Mouse (Mus musculus): Measurements from ENCODE around the gene Hoxc8. TPM values are rescaled to one million over a fixed set of nuclear protein-coding genes. Genes with fewer than 3 reads are reported as not detected.

Gene Hoxc8
- polyA plus RNA-seq, 1 experiment, result 1.1 TPM

- Histone ChIP-seq H3K79me2 (ENCODE audit: control insufficient read depth, insufficient read depth) (peaks cover 95% of the 10 kb centered on the region), H3K27me3 (ENCODE audit: control insufficient read depth, insufficient read depth, insufficient read length) (no peaks in the 10 kb centered on the region), H3K79me3 (ENCODE audit: low read depth) (peaks cover 68% of the 10 kb centered on the region), H3K4me3 (ENCODE audit: insufficient read depth, poor library complexity, severe bottlenecking) (peak overlapping the region; percentile 49), H3ac (ENCODE audit: control insufficient read depth, insufficient read length, low read depth) (peak overlapping the region; percentile 54), H3K36me3 (ENCODE audit: control insufficient read depth, insufficient read depth) (peaks cover 20% of the 10 kb centered on the region)
- TF ChIP-seq CEBPB (IDR thresholded peaks at IDR 0.05; ENCODE audit: low read depth) (no peak), MYOD1 (IDR thresholded peaks at IDR 0.05; ENCODE audit: control insufficient read depth, insufficient read length, low read depth) (no peak), CTCF (IDR thresholded peaks at IDR 0.05; ENCODE audit: control insufficient read depth, insufficient read depth, insufficient read length) (no peak), USF1 (IDR thresholded peaks at IDR 0.05; ENCODE audit: low read depth) (no peak), MYOG (IDR thresholded peaks at IDR 0.05; ENCODE audit: control insufficient read depth, extremely low read depth, insufficient read length) (no peak), MAX (IDR thresholded peaks at IDR 0.05) (no peak), FOSL1 (IDR thresholded peaks at IDR 0.05; ENCODE audit: insufficient read depth, low read length, poor library complexity, severe bottlenecking) (no peak)
Measured at GRCm38 (mm10) chr15:102980912-102981311, 9.5 kb upstream of the Hoxc8 start.

DNA sequence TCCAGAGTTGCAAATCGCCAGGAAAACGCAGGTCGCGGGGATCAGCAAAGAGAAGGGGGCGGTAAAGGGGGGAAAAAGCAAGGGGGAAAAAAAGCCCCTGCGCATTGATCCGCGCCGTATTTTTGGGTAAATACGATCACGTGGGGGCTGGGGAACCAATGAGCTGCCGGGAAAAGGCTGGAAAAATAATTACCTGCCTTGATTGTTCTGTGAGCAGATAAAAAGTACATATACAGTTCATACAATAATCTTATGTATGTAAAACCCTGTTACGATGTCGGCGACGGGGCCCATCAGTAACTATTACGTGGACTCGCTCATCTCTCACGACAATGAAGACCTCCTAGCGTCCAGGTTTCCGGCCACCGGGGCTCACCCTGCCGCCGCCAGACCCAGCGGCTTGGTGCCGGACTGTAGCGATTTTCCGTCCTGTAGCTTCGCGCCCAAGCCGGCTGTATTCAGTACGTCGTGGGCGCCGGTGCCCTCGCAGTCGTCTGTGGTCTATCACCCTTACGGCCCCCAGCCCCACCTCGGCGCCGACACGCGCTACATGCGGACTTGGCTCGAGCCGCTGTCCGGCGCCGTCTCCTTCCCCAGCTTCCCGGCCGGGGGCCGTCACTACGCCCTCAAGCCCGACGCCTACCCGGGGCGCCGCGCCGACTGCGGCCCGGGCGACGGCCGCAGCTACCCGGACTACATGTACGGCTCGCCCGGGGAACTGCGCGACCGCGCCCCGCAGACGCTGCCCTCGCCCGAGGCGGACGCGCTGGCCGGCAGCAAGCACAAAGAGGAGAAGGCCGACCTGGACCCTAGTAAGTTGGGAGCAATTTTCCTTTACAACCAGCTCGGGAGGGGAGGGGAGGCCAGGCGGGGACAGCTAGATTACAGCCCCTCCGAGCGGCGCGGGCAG is 8.8 kb upstream of the Hoxc8 start:
- H3K4me3 ChIP-seq (ENCODE audit: insufficient read depth, poor library complexity, severe bottlenecking), result peak overlapping the region; percentile 49
- TF ChIP-seq CEBPB (IDR thresholded peaks at IDR 0.05; ENCODE audit: low read depth) (no peak), USF1 (IDR thresholded peaks at IDR 0.05; ENCODE audit: low read depth) (peak; percentile 100)
- peaks cover 88% of the 10 kb centered on the region for H3K79me2 ChIP-seq (ENCODE audit: control insufficient read depth, insufficient read depth)
- no peaks in the 10 kb centered on the region for H3K27me3 ChIP-seq (ENCODE audit: control insufficient read depth, insufficient read depth, insufficient read length)
- peak overlapping the region; percentile 86 for H3ac ChIP-seq (ENCODE audit: control insufficient read depth, insufficient read length, low read depth)
- H3K36me3 ChIP-seq (ENCODE audit: control insufficient read depth, insufficient read depth), result peaks cover 20% of the 10 kb centered on the region
- peaks cover 65% of the 10 kb centered on the region for H3K79me3 ChIP-seq (ENCODE audit: low read depth)

DNA sequence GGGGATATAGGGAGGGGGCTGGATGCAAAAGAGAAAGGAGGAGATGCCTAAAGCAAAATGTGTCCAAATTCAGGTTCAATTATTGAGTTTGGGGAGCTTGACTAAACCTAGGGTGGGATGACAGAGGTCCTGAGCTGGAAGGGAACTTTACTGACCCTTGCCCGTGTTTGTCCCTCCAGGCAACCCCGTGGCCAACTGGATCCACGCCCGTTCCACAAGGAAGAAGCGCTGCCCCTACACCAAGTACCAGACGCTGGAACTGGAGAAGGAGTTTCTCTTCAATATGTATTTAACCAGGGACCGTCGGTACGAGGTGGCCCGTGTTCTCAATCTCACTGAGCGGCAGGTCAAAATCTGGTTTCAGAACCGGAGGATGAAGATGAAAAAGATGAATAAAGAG is 6.7 kb upstream of the Hoxc8 start:
- H3K27me3 ChIP-seq (ENCODE audit: control insufficient read depth, insufficient read depth, insufficient read length), result no peaks in the 10 kb centered on the region
- H3K79me2 ChIP-seq (ENCODE audit: control insufficient read depth, insufficient read depth), result peaks cover 84% of the 10 kb centered on the region
- no peak overlapping the region for H3ac ChIP-seq (ENCODE audit: control insufficient read depth, insufficient read length, low read depth)
- H3K36me3 ChIP-seq (ENCODE audit: control insufficient read depth, insufficient read depth), result peaks cover 24% of the 10 kb centered on the region
- no peak overlapping the region for H3K4me3 ChIP-seq (ENCODE audit: insufficient read depth, poor library complexity, severe bottlenecking)
- no peak for TF ChIP-seq MAX (IDR thresholded peaks at IDR 0.05)
- TF ChIP-seq FOSL1 (IDR thresholded peaks at IDR 0.05; ENCODE audit: insufficient read depth, low read length, poor library complexity, severe bottlenecking), result no peak
- no peak for TF ChIP-seq MYOG (IDR thresholded peaks at IDR 0.05; ENCODE audit: control insufficient read depth, extremely low read depth, insufficient read length)
- TF ChIP-seq CTCF (IDR thresholded peaks at IDR 0.05; ENCODE audit: control insufficient read depth, insufficient read depth, insufficient read length), result no peak
- TF ChIP-seq USF1 (IDR thresholded peaks at IDR 0.05; ENCODE audit: low read depth), result no peak
- TF ChIP-seq MYOD1 (IDR thresholded peaks at IDR 0.05; ENCODE audit: control insufficient read depth, insufficient read length, low read depth), result no peak
- TF ChIP-seq CEBPB (IDR thresholded peaks at IDR 0.05; ENCODE audit: low read depth), result no peak
- H3K79me3 ChIP-seq (ENCODE audit: low read depth), result peaks cover 47% of the 10 kb centered on the region

DNA sequence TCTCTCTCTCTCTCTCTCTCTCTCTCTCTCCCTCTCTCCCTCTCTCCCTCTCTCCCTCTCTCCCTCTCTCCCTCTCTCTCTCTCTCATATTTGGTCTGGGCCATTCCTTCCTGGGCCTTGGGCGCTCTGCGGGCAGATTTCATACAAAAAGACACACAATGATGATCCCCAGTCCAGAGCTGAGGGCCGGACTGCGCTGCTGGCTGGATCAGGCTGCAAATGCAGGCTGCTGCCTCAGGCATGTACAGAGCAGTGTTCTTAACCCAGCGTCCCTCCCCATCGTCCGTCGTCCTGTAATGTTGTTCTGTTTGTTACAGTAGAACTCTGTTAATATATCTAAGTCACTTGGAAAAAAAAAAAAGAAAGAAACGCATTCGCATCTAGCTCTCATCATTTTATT is 5.9 kb upstream of the Hoxc8 start:
- H3ac ChIP-seq (ENCODE audit: control insufficient read depth, insufficient read length, low read depth), result no peak overlapping the region
- H3K4me3 ChIP-seq (ENCODE audit: insufficient read depth, poor library complexity, severe bottlenecking), result no peak overlapping the region
- peaks cover 24% of the 10 kb centered on the region for H3K36me3 ChIP-seq (ENCODE audit: control insufficient read depth, insufficient read depth)
- H3K79me3 ChIP-seq (ENCODE audit: low read depth), result peaks cover 40% of the 10 kb centered on the region
- TF ChIP-seq MAX (IDR thresholded peaks at IDR 0.05) (no peak), USF1 (IDR thresholded peaks at IDR 0.05; ENCODE audit: low read depth) (no peak), CEBPB (IDR thresholded peaks at IDR 0.05; ENCODE audit: low read depth) (no peak), MYOD1 (IDR thresholded peaks at IDR 0.05; ENCODE audit: control insufficient read depth, insufficient read length, low read depth) (no peak), CTCF (IDR thresholded peaks at IDR 0.05; ENCODE audit: control insufficient read depth, insufficient read depth, insufficient read length) (no peak), FOSL1 (IDR thresholded peaks at IDR 0.05; ENCODE audit: insufficient read depth, low read length, poor library complexity, severe bottlenecking) (no peak), MYOG (IDR thresholded peaks at IDR 0.05; ENCODE audit: control insufficient read depth, extremely low read depth, insufficient read length) (no peak)
- peaks cover 84% of the 10 kb centered on the region for H3K79me2 ChIP-seq (ENCODE audit: control insufficient read depth, insufficient read depth)
- no peaks in the 10 kb centered on the region for H3K27me3 ChIP-seq (ENCODE audit: control insufficient read depth, insufficient read depth, insufficient read length)

DNA sequence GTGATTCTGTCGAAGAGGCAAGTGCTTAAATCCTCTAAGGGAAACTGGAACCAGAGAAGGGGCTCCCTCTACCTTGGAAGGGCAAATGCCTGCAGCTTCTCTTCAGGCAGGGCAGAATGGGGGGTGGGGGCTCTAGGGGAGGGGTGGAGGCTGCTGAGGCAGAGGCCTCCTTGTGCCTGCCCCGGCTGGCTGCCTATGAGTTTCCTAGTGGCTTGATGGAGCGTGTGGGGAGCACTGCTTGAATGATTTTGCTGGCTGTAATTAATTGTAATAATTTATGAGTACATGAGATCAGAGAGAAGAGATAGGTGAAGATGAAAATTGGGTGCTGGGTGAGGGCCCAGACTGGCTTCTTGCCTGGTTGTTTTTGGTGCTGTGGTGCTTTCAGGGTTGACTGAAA is 5.5 kb upstream of the Hoxc8 start:
- Histone ChIP-seq H3K27me3 (ENCODE audit: control insufficient read depth, insufficient read depth, insufficient read length) (no peaks in the 10 kb centered on the region), H3K4me3 (ENCODE audit: insufficient read depth, poor library complexity, severe bottlenecking) (no peak overlapping the region), H3K79me3 (ENCODE audit: low read depth) (peaks cover 36% of the 10 kb centered on the region), H3K79me2 (ENCODE audit: control insufficient read depth, insufficient read depth) (peaks cover 84% of the 10 kb centered on the region), H3ac (ENCODE audit: control insufficient read depth, insufficient read length, low read depth) (no peak overlapping the region), H3K36me3 (ENCODE audit: control insufficient read depth, insufficient read depth) (peaks cover 24% of the 10 kb centered on the region)
- TF ChIP-seq MYOD1 (IDR thresholded peaks at IDR 0.05; ENCODE audit: control insufficient read depth, insufficient read length, low read depth) (no peak), CTCF (IDR thresholded peaks at IDR 0.05; ENCODE audit: control insufficient read depth, insufficient read depth, insufficient read length) (no peak), CEBPB (IDR thresholded peaks at IDR 0.05; ENCODE audit: low read depth) (no peak), MYOG (IDR thresholded peaks at IDR 0.05; ENCODE audit: control insufficient read depth, extremely low read depth, insufficient read length) (no peak), USF1 (IDR thresholded peaks at IDR 0.05; ENCODE audit: low read depth) (no peak), FOSL1 (IDR thresholded peaks at IDR 0.05; ENCODE audit: insufficient read depth, low read length, poor library complexity, severe bottlenecking) (no peak), MAX (IDR thresholded peaks at IDR 0.05) (no peak)
